Mouse (Mus musculus) megakaryocyte progenitor cell, adult 5-6 weeks (primary cell): ENCODE measurements around the gene Thap3. TPM values are rescaled to one million over a fixed set of nuclear protein-coding genes. Genes with fewer than 3 reads are reported as not detected.

Source experiments
- ATAC-seq: replicated peaks from 2 replicates; pipeline ENCODE4 v1.8.0; 2016; ENCODE audit warnings: mild to moderate bottlenecking, moderate TSS enrichment, inconsistent platforms; ENCODE audit not compliant: poor library complexity
- total RNA-seq, 2 experiments: library from RNA; stranded (forward) in 1 of 2; stranded (reverse) in 1 of 2; fragments of 157-497, 149-512 nt in 1 of 2; fragments of 200-1000 nt in 1 of 2; gene quantifications; 2 replicates each; pipeline versions ENCODE4 v1.2.3 to v1.2.4; 2015 to 2017

Gene Thap3
- total RNA-seq, 2 experiments from 2014 or later = 6.1 to 8.0 TPM

GRCm38 (mm10) chr4:151933505-151934214 lies 55.1 kb downstream of the Thap3 start, which contains the start of gene Dnajc11:
TSS of gene Dnajc11 (plus strand) at chr4:151933691.
- peak; percentile 88 for ATAC-seq

Other genes starting within 250 kb of the Thap3 start
- gene Camta1, start 127.1 kb downstream of the Thap3 start, total RNA-seq (2015) = 77.9 and 81.5 TPM in 2 replicates
- gene Camta1, start 127.1 kb downstream of the Thap3 start, total RNA-seq (2017) = 16.3 and 40.1 TPM in 2 replicates
- gene Dnajc11, start 55.3 kb downstream of the Thap3 start, total RNA-seq (2015) = 35.5 and 45.2 TPM in 2 replicates
- gene Dnajc11, start 55.3 kb downstream of the Thap3 start, total RNA-seq (2017) = 89.2 and 106 TPM in 2 replicates
- 2.8 and 4.6 TPM in 2 replicates for gene Phf13, start 7.3 kb upstream of the Thap3 start, total RNA-seq (2015)
- gene Phf13, start 7.3 kb upstream of the Thap3 start, total RNA-seq (2017) = 1.0 and 2.7 TPM in 2 replicates
- 3.4 and 3.6 TPM in 2 replicates for gene Klhl21, start 19.8 kb upstream of the Thap3 start, total RNA-seq (2015)
- gene Klhl21, start 19.8 kb upstream of the Thap3 start, total RNA-seq (2017) = 6.6 and 7.9 TPM in 2 replicates
- 7.4 and 10.3 TPM in 2 replicates for gene Zbtb48, start 38.7 kb upstream of the Thap3 start, total RNA-seq (2015)
- 4.8 and 6.6 TPM in 2 replicates for gene Zbtb48, start 38.7 kb upstream of the Thap3 start, total RNA-seq (2017)
- 0.71 and 0.91 TPM in 2 replicates for gene Tas1r1, start 49.6 kb upstream of the Thap3 start, total RNA-seq (2015)
- gene Tas1r1, start 49.6 kb upstream of the Thap3 start, total RNA-seq (2017) = 1.2 and 3.2 TPM in 2 replicates
- gene Nol9, start 50.3 kb upstream of the Thap3 start, total RNA-seq (2015) = 26.9 and 28.4 TPM in 2 replicates
- 33.4 and 35.1 TPM in 2 replicates for gene Nol9, start 50.3 kb upstream of the Thap3 start, total RNA-seq (2017)
- 0.66 and 1.2 TPM in 2 replicates for gene Plekhg5, start 83.5 kb upstream of the Thap3 start, total RNA-seq (2015)
- gene Plekhg5, start 83.5 kb upstream of the Thap3 start, total RNA-seq (2017) = 1.6 and 2.6 TPM in 2 replicates
- 1.5 TPM in 1 of 2 replicates, not detected in the other for gene Tnfrsf25, start 126.9 kb upstream of the Thap3 start, total RNA-seq (2015)
- 0.10 TPM in 1 of 2 replicates, not detected in the other for gene Tnfrsf25, start 126.9 kb upstream of the Thap3 start, total RNA-seq (2017)
- 1.1 and 1.3 TPM in 2 replicates for gene Espn, start 163.4 kb upstream of the Thap3 start, total RNA-seq (2015)
- 0.91 TPM in 1 of 2 replicates, not detected in the other for gene Espn, start 163.4 kb upstream of the Thap3 start, total RNA-seq (2017)
- gene Hes2, start 169.9 kb upstream of the Thap3 start, total RNA-seq (2015) = not detected in 2 replicates
- not detected in 2 replicates for gene Hes2, start 169.9 kb upstream of the Thap3 start, total RNA-seq (2017)
- 75.9 and 76.7 TPM in 2 replicates for gene Acot7, start 189.1 kb upstream of the Thap3 start, total RNA-seq (2015)
- 72.6 and 79.3 TPM in 2 replicates for gene Acot7, start 189.1 kb upstream of the Thap3 start, total RNA-seq (2017)